Mouse (Mus musculus) gastrocnemius, postnatal 36 days (tissue): Measurements from ENCODE around the gene Lrp10. TPM values are rescaled to one million over a fixed set of nuclear protein-coding genes. Genes with fewer than 3 reads are reported as not detected.

Source experiments
- DNase-seq, 2 experiments: peaks; one replicate each; pipeline ENCODE4 v3.0.0; 2022
- intact Hi-C: fragments of 180-260 bp; cut with DNase I; formaldehyde crosslinking; loops from one replicate; pipeline ENCODE4 v1.15.1; 2025
- total RNA-seq, 2 experiments: library from RNA; stranded (reverse); gene quantifications; 2 replicates each; pipeline ENCODE4 v1.2.3; 2021

Gene Lrp10
- total RNA-seq, 2 experiments from 2014 or later = 34.2 to 36.1 TPM

- no peak for DNase-seq
- intact Hi-C loops = no loop called here
These were observed 7.5 kb downstream of the Lrp10 start for GRCm38 (mm10) chr14:54471467-54471866.

- intact Hi-C loops = no loop called here
These were observed 8.7 kb downstream of the Lrp10 start for GRCm38 (mm10) chr14:54472671-54473070.

GRCm38 (mm10) chr14:54474744-54475143 lies 10.8 kb downstream of the Lrp10 start:
- no peak for DNase-seq

More at GRCm38 (mm10) chr14:54472671-54473070, 8.7 kb downstream of the Lrp10 start:
- DNase-seq = no peak

DNA sequence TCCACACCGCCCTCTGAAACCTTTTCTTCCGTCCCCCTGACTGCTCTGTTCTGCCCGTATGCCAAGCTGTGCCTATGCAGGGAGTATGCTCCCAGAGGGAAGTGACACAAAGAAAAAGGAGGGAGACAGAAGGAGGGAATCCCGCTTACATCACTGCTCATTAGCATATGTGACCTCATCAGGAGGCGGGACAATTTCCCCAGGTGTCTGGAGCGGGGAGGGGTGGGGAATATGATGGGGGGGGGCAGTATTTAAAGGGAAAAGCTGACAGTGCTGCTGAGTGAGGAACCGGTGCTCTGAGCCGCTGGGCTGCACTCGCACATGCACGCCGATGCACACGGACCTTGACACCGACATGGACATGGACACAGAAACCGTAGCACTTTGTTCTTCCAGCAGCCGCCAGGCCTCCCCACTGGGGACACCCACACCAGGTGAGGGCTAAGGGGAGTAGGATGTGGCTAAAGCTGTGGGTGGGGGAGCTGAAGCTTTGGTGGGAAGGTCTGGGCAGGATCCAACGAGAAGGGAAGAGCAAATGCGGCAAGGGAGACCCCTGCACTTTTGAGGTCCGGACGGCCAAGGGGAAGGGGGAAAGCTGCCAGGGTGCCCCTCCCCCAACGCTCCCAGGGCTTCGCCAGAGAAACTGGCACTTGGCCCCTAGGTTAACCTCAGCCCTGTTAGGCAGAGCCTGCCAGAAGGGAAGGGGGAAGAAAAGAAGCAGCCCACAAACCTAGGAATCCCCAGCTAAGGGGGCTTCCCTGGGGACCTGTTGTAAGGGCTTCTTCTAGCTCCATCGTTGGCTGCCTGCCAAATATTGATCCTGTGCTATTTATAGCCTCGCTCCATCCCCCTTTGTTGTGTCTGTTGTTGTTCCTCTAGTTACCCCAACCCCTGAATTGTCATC lies 12.3 kb downstream of the Lrp10 start, which contains the start of gene Rem2:
TSS of gene Rem2 (plus strand) at position 160 of the 904 bp plus-strand sequence.
- DNase-seq = no peak
- intact Hi-C loops = no loop called here

More at GRCm38 (mm10) chr14:54474744-54475143, 10.8 kb downstream of the Lrp10 start:
- intact Hi-C loops = no loop called here

GRCm38 (mm10) chr14:54477172-54477909 lies 13.4 kb downstream of the Lrp10 start:
- no peak for DNase-seq
- intact Hi-C loops = no loop called here

DNA sequence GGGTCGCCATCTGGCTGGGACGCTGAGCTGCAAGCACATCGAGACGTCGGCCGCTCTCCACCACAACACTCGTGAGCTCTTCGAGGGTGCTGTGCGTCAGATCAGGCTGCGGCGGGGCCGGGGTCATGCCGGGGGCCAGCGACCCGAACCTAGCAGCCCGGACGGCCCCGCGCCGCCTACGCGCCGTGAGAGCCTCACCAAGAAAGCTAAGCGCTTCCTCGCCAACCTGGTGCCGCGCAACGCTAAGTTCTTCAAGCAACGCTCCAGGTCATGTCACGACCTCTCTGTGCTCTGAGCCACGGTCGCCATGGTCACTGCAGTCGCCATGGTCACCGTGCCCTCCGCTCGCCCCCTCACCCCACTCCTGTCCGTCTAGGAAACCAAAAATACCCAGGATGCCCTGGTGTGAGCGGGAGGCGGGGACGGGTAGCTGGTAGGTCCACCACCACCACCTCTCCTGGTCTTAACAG lies 15.5 kb downstream of the Lrp10 start:
- intact Hi-C loops = no loop called here
- no peak for DNase-seq

GRCm38 (mm10) chr14:54480673-54481072 lies 16.7 kb downstream of the Lrp10 start:
- intact Hi-C loops = no loop called here
- no peak for DNase-seq

DNA sequence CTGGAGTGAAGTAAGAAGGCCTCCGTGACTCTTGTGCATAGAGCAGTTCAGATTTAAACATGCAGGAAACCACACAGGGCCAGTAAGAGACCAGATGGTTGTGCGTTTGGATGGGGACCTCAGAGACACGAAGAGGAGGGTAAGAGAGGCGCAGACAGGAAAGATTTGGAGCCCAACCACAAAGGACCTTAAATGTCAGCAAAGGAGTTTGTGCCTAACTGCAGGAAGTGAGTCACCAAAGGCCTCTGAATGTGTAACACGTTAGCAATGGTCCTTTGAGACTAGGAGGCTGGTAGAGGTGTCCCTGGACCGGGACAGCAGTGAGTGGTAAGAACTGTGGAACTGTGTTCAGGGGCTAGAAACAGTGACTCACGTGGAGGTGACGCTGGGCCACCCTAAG lies 17.5 kb downstream of the Lrp10 start:
- no peak for DNase-seq
- intact Hi-C loops = no loop called here

DNA sequence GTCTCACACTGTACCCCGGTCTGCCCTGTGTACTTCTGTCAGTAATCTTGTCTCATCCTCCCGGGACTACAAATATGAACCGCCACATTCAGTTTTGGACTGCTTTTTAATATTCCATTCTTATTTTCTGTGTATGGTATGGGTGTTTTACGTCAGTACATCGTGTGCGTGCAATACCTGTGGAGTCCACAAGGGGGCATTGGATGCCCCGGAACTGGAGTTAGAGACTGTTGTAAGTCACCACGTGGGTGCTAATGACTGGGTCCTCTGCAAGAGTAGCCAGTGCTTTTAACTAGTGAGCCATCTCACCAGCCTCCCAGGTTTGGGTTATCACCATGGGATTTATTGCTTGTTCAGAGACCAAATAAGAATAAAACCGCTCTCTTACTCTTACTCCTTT lies 18.6 kb downstream of the Lrp10 start:
- intact Hi-C loops = no loop called here
- no peak for DNase-seq

DNA sequence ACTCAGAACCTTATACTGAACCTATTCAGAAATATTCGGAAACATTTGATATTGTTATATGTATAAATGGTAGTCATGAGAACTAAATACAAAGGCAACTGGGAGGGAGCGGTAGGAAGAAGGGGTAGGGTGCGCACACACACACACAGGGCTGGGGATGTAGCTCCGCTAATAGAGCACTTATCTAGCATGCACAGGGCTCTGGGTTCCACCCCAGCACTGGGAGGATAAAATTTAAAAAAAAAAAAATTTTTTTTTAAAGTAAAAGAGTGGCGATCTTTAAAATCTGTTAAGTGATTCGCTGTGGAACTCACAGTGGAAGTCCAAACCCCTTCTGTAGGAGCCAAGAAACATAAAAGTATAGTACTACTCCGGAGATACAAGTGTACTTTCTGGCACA lies 22.0 kb downstream of the Lrp10 start:
- intact Hi-C loops = no loop called here
- no peak for DNase-seq

- no peak for DNase-seq
These were observed 23.8 kb downstream of the Lrp10 start for GRCm38 (mm10) chr14:54487732-54488131.

DNA sequence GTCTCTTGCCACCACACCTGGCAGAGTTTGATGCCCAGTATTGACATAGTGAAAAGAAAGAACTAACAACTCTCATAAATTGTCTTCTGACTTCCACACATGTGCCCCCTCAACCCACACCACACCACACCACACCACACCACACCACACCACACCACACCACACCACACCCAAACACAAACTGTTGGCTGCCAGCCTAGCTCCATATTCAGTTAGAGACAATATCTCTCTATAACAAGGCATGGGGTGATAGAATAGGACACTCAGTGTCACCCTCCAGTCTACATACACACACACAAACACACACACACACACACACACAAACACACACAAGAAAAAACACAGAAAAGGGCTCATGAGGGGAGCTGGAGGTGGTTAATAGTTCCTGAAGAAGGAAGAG lies 24.4 kb downstream of the Lrp10 start:
- intact Hi-C loops = no loop called here
- no peak for DNase-seq

More at GRCm38 (mm10) chr14:54487732-54488131, 23.8 kb downstream of the Lrp10 start:
- intact Hi-C loops = no loop called here

DNA sequence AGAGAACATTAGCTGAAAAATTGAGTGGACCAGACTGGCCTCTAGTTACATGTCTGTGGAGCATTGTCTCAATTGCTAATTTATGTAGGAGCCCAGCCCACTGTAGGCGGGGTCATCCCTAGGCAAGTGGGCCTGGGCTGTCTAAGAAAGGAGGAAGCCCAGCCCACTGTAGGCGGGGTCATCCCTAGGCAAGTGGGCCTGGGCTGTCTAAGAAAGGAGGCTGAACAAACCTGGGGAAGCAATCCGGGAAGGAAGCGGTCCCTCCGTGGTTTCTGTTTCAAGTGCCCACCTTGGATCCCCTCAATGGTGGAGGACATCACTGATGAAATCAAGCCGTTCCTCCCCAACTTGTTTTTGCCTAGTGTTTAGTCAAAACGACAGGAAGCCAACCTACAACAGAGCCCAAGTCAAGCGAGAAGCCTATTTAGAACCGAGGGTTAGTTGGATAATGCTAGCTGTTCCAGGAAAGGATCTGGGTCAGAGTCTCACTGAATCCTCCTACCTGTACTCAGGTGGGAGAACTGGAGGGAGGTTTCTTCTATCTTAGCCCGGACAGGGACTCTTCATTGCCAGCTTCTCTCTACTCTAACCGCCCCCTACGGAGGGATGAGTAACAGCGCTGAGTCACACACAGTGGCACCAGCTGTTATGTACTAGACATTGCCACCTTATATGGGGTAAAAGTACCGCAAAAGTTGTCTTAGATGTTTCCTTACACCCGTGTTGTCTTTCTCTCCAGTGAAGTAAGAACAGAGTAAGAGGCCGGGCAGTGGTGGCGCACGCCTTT lies 28.6 kb downstream of the Lrp10 start:
- intact Hi-C loops = no loop called here
- DNase-seq = no peak

GRCm38 (mm10) chr14:54493236-54493635 lies 29.3 kb downstream of the Lrp10 start:
- no peak for DNase-seq
- intact Hi-C loops = no loop called here

GRCm38 (mm10) chr14:54494234-54494633 lies 30.3 kb downstream of the Lrp10 start:
- DNase-seq = peak; percentile 48 to 50
- intact Hi-C loops = no loop called here

DNA sequence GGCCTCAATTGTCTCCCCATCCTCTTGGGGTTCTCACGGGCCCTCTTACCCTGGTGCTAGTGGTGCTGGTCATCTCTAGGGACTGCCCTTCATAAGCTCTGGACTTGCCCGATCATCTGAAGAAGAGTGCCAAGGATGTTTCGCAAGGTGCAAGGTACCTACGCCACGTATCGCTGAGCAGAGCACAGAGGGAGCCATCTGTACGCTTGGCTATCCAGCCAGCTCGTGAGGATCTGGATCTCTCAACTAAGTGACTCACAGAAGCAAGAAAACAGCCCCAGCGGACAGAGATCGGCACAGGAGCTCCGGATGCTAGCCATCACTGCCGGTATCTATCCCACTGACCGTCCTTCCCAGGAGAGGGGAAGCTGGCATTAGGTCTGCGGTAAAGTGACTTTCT lies 32.8 kb downstream of the Lrp10 start:
- intact Hi-C loops = no loop called here
- no peak for DNase-seq

DNA sequence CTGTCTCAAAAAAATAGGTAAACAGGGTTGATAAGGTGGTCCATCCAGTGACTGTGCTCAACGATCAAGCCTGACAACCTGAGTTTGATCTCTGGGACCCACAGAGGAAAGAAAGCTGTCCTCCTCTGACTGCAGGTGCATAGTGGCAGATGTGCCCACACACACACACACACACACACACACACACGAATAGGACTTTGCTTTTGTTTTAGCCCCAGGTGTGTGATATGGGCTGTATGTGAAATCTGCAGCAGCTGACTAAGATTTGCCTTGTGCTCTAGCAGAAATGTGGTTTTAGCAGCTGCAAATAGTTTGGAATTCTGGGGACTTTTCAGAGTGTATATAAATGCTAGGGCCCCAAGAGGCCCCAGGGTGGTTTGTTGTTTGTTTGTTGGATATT lies 35.4 kb downstream of the Lrp10 start:
- intact Hi-C loops = no loop called here
- DNase-seq = no peak

GRCm38 (mm10) chr14:54501365-54501764 lies 37.4 kb downstream of the Lrp10 start:
- DNase-seq = no peak
- intact Hi-C loops = no loop called here

DNA sequence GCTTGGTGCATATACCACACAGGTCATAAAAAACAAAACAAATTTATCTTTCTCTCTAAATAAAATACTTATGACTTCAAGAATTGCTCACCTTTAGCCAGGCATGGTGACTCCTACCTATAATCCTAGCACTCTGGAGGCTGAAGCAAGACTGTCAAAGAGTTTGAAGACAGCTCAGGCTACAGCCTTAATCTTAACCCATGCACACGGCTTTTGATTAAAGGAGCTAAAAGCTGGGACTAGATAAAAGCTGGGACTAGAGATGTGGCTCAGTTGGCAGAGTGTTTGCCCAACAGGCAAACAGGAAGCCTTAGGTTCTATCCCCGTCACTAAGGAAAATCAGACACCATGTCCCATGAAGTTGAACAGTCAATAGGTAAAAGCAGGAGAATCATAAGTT lies 39.2 kb downstream of the Lrp10 start:
- no peak for DNase-seq
- intact Hi-C loops = no loop called here

DNA sequence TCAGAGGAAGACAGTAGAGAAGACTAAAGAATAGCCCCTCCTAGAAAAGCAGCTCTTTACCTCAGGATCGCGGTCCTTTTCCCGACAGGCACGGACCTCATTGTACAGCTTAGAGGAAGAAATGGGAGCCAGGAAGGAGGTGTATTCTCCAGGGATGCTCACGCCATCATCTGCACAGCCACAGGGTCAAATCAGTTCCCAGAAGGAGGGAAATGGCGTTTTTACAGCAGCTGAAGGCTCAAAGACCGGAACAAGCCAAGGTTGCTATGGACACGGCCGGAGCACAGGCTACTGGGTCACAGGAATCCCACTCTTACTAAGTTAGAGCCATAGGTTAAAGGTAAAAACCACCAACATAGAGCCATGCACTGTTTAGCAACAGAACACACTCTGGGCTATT lies 45.8 kb downstream of the Lrp10 start:
- intact Hi-C loops = loop anchor here (10.0 kb wide), 1 partner anchor 585 kb away; the partner anchor contains the start of genes Thtpa and Zfhx2
- no peak for DNase-seq
